Mouse (Mus musculus) kidney, embryonic 14.5 days (tissue): Measurements from ENCODE around the gene Cog5. TPM values are rescaled to one million over a fixed set of nuclear protein-coding genes. Genes with fewer than 3 reads are reported as not detected.

Experiments used
- ATAC-seq: fragments of 200-750 bp; cut with Nextera tagmentation; 2 replicates; pipeline ENCODE4 v1.8.0; 2017; ENCODE audit warnings: moderate number of reproducible peaks, mild to moderate bottlenecking, moderate TSS enrichment, moderate library complexity; ENCODE audit not compliant: low FRiP score, low TSS enrichment
- H3K27ac ChIP-seq: fragments of 300-500 bp; sonication (generic); 2 replicates; pipeline ENCODE4 v1.5.1; 2014; ENCODE audit warnings: low read depth, mild to moderate bottlenecking, low read length, moderate library complexity, mixed read lengths
- H3K27me3 ChIP-seq: fragments of 300-500 bp; sonication (generic); 2 replicates; pipeline ENCODE4 v1.6.1; 2014; ENCODE audit warnings: mild to moderate bottlenecking, low read length; ENCODE audit not compliant: control insufficient read depth, insufficient read depth
- H3K36me3 ChIP-seq: fragments of 300-500 bp; sonication (generic); 2 replicates; pipeline ENCODE4 v1.6.1; 2014; ENCODE audit warnings: low read length, mixed read lengths; ENCODE audit not compliant: control insufficient read depth, insufficient read depth
- H3K4me1 ChIP-seq: fragments of 300-500 bp; sonication (generic); 2 replicates; pipeline ENCODE4 v1.6.1; 2014; ENCODE audit warnings: low read length, mixed read lengths; ENCODE audit not compliant: control insufficient read depth, insufficient read depth
- H3K4me2 ChIP-seq: fragments of 300-500 bp; sonication (generic); replicated peaks from 2 replicates; pipeline ENCODE4 v1.6.1; 2014; ENCODE audit warnings: low read depth, mild to moderate bottlenecking, low read length
- H3K4me3 ChIP-seq: fragments of 300-500 bp; sonication (generic); 2 replicates; pipeline ENCODE4 v1.5.1; 2014; ENCODE audit warnings: mild to moderate bottlenecking, low read length
- H3K9ac ChIP-seq: fragments of 300-500 bp; sonication (generic); 2 replicates; pipeline ENCODE4 v1.6.1; 2014; ENCODE audit warnings: low read depth, mild to moderate bottlenecking, low read length, moderate library complexity
- H3K9me3 ChIP-seq: fragments of 300-500 bp; sonication (generic); 2 replicates; pipeline ENCODE4 v1.6.1; 2016; ENCODE audit warnings: low read length; ENCODE audit not compliant: control insufficient read depth
- WGBS: fragments of 180-500 bp; shearing (Covaris S2); extraction: QIAGEN DNeasy Blood & Tissue Kit; methylation state at CpG from one replicate; pipeline ENCODE4 v1.1.7; 2014; 5-methylcytosine and 5-hydroxymethylcytosine counted together
- polyA plus RNA-seq: library from polyadenylated mRNA; unstranded; fragments of >200 nt; fragmentation: Nextera tagmentation; extraction: Ambion mirVana; gene quantifications from 2 replicates; pipeline ENCODE4 v1.2.1, GENCODE M21; 2014

Gene Cog5
- polyA plus RNA-seq, 1 experiment from 2014 or later = 37.4 TPM

GRCm38 (mm10) chr12:31950659-31951031 is 296.0 kb downstream of the Cog5 start:
- H3K36me3 ChIP-seq = no peaks in the 10 kb centered on the region
- H3K4me2 ChIP-seq = peak overlapping the region; percentile 49
- H3K27me3 ChIP-seq = no peaks in the 10 kb centered on the region
- H3K4me1 ChIP-seq = 0 out of 2 replicates have a peak, but pooled peaks cover 6% of the 10 kb centered on the region
- 3% methylated on average over 9 of the region's 9 CpGs for WGBS
- H3K9me3 ChIP-seq = no peaks in the 10 kb centered on the region
- peak overlapping the region; percentile 38 for H3K4me3 ChIP-seq
- no peak for ATAC-seq
- H3K9ac ChIP-seq = peak overlapping the region; percentile 23; the same call in 1 of the 2 replicates
- H3K27ac ChIP-seq = peak overlapping the region; percentile 57

- H3K4me2 ChIP-seq = no peak overlapping the region
- H3K36me3 ChIP-seq = no peaks in the 10 kb centered on the region
- no peak overlapping the region for H3K4me3 ChIP-seq
- ATAC-seq = no peak
- H3K4me1 ChIP-seq = no peaks in the 10 kb centered on the region
- 87% methylated on average over 4 of the region's 4 CpGs for WGBS
- no peaks in the 10 kb centered on the region for H3K27me3 ChIP-seq
- H3K9ac ChIP-seq = no peak overlapping the region
- no peak overlapping the region for H3K27ac ChIP-seq
- no peaks in the 10 kb centered on the region for H3K9me3 ChIP-seq
Measured at GRCm38 (mm10) chr12:31955843-31956242, 301.2 kb downstream of the Cog5 start.

GRCm38 (mm10) chr12:31964074-31964473 is 309.4 kb downstream of the Cog5 start:
- H3K4me2 ChIP-seq = no peak overlapping the region
- H3K27me3 ChIP-seq = no peaks in the 10 kb centered on the region
- H3K9me3 ChIP-seq = no peaks in the 10 kb centered on the region
- H3K9ac ChIP-seq = no peak overlapping the region
- H3K27ac ChIP-seq = no peak overlapping the region
- no peaks in the 10 kb centered on the region for H3K4me1 ChIP-seq
- no peak overlapping the region for H3K4me3 ChIP-seq
- H3K36me3 ChIP-seq = no peaks in the 10 kb centered on the region
- ATAC-seq = no peak
- WGBS = 85% methylated on average over 6 of the region's 6 CpGs

- Histone ChIP-seq H3K4me2 (no peak overlapping the region), H3K9me3 (no peaks in the 10 kb centered on the region), H3K36me3 (no peaks in the 10 kb centered on the region), H3K27me3 (no peaks in the 10 kb centered on the region), H3K9ac (no peak overlapping the region), H3K4me1 (no peaks in the 10 kb centered on the region), H3K4me3 (no peak overlapping the region), H3K27ac (no peak overlapping the region)
- no peak for ATAC-seq
- 92% methylated on average over 12 of the region's 12 CpGs for WGBS
Measured at GRCm38 (mm10) chr12:31965517-31966212, 311.0 kb downstream of the Cog5 start.

GRCm38 (mm10) chr12:31966405-31966804 is 311.7 kb downstream of the Cog5 start:
- no peaks in the 10 kb centered on the region for H3K36me3 ChIP-seq
- 87% methylated on average over 4 of the region's 4 CpGs for WGBS
- H3K9ac ChIP-seq = no peak overlapping the region
- H3K27ac ChIP-seq = no peak overlapping the region
- H3K4me2 ChIP-seq = no peak overlapping the region
- no peaks in the 10 kb centered on the region for H3K9me3 ChIP-seq
- no peak overlapping the region for H3K4me3 ChIP-seq
- no peaks in the 10 kb centered on the region for H3K27me3 ChIP-seq
- no peak for ATAC-seq
- no peaks in the 10 kb centered on the region for H3K4me1 ChIP-seq

- H3K9me3 ChIP-seq = no peaks in the 10 kb centered on the region
- 9% methylated on average over 2 of the region's 2 CpGs for WGBS
Measured at GRCm38 (mm10) chr12:31967536-31967935, 312.9 kb downstream of the Cog5 start.

GRCm38 (mm10) chr12:31969111-31969510 is 314.4 kb downstream of the Cog5 start:
- H3K4me2 ChIP-seq = no peak overlapping the region
- H3K27ac ChIP-seq = no peak overlapping the region
- H3K4me3 ChIP-seq = no peak overlapping the region
- peaks cover 9% of the 10 kb centered on the region; the same call in 1 of the 2 replicates for H3K4me1 ChIP-seq
- H3K27me3 ChIP-seq = no peaks in the 10 kb centered on the region
- ATAC-seq = no peak
- H3K9me3 ChIP-seq = no peaks in the 10 kb centered on the region
- no peaks in the 10 kb centered on the region for H3K36me3 ChIP-seq
- WGBS = 41% methylated on average over 1 of the region's 1 CpGs
- no peak overlapping the region for H3K9ac ChIP-seq

More at GRCm38 (mm10) chr12:31967536-31967935, 312.9 kb downstream of the Cog5 start:
- no peaks in the 10 kb centered on the region for H3K4me1 ChIP-seq
- no peaks in the 10 kb centered on the region for H3K27me3 ChIP-seq
- ATAC-seq = peak; percentile 52; the same call in 1 of the 2 replicates
- no peak overlapping the region for H3K9ac ChIP-seq
- no peak overlapping the region for H3K4me3 ChIP-seq
- no peak overlapping the region for H3K4me2 ChIP-seq
- no peaks in the 10 kb centered on the region for H3K36me3 ChIP-seq
- H3K27ac ChIP-seq = no peak overlapping the region

- no peak for ATAC-seq
- no peak overlapping the region for H3K27ac ChIP-seq
- H3K4me1 ChIP-seq = peaks cover 9% of the 10 kb centered on the region; the same call in 1 of the 2 replicates
- 89% methylated on average over 8 of the region's 8 CpGs for WGBS
- H3K4me3 ChIP-seq = no peak overlapping the region
- no peaks in the 10 kb centered on the region for H3K27me3 ChIP-seq
- H3K36me3 ChIP-seq = no peaks in the 10 kb centered on the region
- no peak overlapping the region for H3K4me2 ChIP-seq
- H3K9ac ChIP-seq = no peak overlapping the region
- no peaks in the 10 kb centered on the region for H3K9me3 ChIP-seq
Measured at GRCm38 (mm10) chr12:31971547-31971946, 316.9 kb downstream of the Cog5 start.

- H3K9me3 ChIP-seq = no peaks in the 10 kb centered on the region
- no peak overlapping the region for H3K4me2 ChIP-seq
- no peak overlapping the region for H3K4me3 ChIP-seq
- peak; percentile 95 for ATAC-seq
- no peak overlapping the region for H3K9ac ChIP-seq
- peaks cover 9% of the 10 kb centered on the region; the same call in 1 of the 2 replicates for H3K4me1 ChIP-seq
- 44% methylated on average over 13 of the region's 13 CpGs for WGBS
- no peak overlapping the region for H3K27ac ChIP-seq
- H3K36me3 ChIP-seq = no peaks in the 10 kb centered on the region
- H3K27me3 ChIP-seq = no peaks in the 10 kb centered on the region
Measured at GRCm38 (mm10) chr12:31973473-31974172, 319.0 kb downstream of the Cog5 start.
